Mouse (Mus musculus): ENCODE measurements around the gene Prkcd. TPM values are rescaled to one million over a fixed set of nuclear protein-coding genes. Genes with fewer than 3 reads are reported as not detected.
A peak's percentile ranks its signal among the peaks of the same experiment; 100 is the strongest.
"Not testable (repeated sequence)": the region's sequence is repeated elsewhere in the genome, so short reads cannot be mapped to it uniquely, and the experiment has no call there.

Prkcd gene
- polyA plus RNA-seq, 1 experiment from 2014 or later: 35.7 TPM

DNA sequence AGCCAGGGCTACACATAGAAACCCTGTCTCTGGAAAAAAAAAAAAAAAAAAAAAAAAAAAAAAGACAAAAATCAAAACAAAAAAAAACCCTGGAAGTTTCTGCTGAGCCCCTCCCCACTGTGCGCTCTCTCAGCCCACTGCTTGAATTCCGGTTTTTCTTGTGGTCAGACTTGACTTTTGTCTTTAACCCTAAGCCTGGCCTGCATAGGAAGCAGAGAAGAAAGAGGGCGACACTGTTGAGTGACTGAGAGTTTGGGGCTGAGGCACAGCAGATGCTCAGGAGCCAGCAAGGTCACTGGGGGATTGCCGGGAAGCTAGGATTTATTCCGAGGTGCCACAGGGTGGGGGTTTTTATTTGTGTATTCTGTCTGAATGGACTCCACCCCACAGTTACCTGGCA lies 46.1 kb downstream of the Prkcd start:
- Histone ChIP-seq H3K4me2 (ENCODE audit: low read depth, severe bottlenecking) (no peak overlapping the region), H3K27me3 (ENCODE audit: control insufficient read depth, insufficient read depth, low read length) (no peaks in the 10 kb centered on the region), H3K36me3 (ENCODE audit: control insufficient read depth, insufficient read depth, low read length) (peaks cover 4% of the 10 kb centered on the region; the same call in 1 of the 2 replicates), H3K4me3 (ENCODE audit: low read depth, low read length) (no peak overlapping the region), H3K9ac (ENCODE audit: low read length) (no peak overlapping the region), H3K9me3 (ENCODE audit: control insufficient read depth, low read length) (no peaks in the 10 kb centered on the region), H3K27ac (replicated peaks; ENCODE audit: low read depth, low read length) (no peak overlapping the region), H3K4me1 (ENCODE audit: control insufficient read depth, insufficient read depth, low read length) (no peaks in the 10 kb centered on the region)
- ATAC-seq (ENCODE audit: insufficient number of reproducible peaks, low FRiP score, low TSS enrichment, low read depth) (no peak), DNase-seq (ENCODE audit: low spot score) (no peak)
- 43% methylated on average over 5 of the region's 5 CpGs for WGBS

DNA sequence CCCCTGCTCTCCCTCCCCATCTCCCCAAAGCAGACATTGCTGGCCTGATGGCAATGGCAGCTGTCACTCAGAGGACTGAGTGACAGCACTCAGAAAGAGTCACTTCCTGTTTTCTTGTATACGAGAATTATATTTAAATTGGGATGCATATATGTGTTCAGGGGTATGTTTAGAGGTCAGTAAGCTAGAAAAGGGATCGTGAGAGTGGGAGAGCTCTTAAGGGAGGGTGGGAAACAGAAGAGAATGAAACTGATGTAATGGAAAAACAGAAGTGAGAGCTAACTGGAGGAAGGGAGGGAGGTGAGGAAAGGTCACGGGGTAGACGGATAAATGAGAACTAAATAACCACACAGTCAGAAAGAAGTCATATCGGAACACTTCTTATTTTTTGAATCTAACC lies 46.8 kb downstream of the Prkcd start:
- H3K4me1 ChIP-seq (ENCODE audit: control insufficient read depth, insufficient read depth, low read length): no peaks in the 10 kb centered on the region
- H3K36me3 ChIP-seq (ENCODE audit: control insufficient read depth, insufficient read depth, low read length): peaks cover 4% of the 10 kb centered on the region; the same call in 1 of the 2 replicates
- no peak overlapping the region for H3K4me2 ChIP-seq (ENCODE audit: low read depth, severe bottlenecking)
- no peaks in the 10 kb centered on the region for H3K27me3 ChIP-seq (ENCODE audit: control insufficient read depth, insufficient read depth, low read length)
- no peak for DNase-seq (ENCODE audit: low spot score)
- no peak for ATAC-seq (ENCODE audit: insufficient number of reproducible peaks, low FRiP score, low TSS enrichment, low read depth)
- WGBS: 84% methylated on average over 5 of the region's 5 CpGs
- no peak overlapping the region for H3K4me3 ChIP-seq (ENCODE audit: low read depth, low read length)
- H3K9ac ChIP-seq (ENCODE audit: low read length): no peak overlapping the region
- H3K9me3 ChIP-seq (ENCODE audit: control insufficient read depth, low read length): no peaks in the 10 kb centered on the region
- no peak overlapping the region for H3K27ac ChIP-seq (replicated peaks; ENCODE audit: low read depth, low read length)

DNA sequence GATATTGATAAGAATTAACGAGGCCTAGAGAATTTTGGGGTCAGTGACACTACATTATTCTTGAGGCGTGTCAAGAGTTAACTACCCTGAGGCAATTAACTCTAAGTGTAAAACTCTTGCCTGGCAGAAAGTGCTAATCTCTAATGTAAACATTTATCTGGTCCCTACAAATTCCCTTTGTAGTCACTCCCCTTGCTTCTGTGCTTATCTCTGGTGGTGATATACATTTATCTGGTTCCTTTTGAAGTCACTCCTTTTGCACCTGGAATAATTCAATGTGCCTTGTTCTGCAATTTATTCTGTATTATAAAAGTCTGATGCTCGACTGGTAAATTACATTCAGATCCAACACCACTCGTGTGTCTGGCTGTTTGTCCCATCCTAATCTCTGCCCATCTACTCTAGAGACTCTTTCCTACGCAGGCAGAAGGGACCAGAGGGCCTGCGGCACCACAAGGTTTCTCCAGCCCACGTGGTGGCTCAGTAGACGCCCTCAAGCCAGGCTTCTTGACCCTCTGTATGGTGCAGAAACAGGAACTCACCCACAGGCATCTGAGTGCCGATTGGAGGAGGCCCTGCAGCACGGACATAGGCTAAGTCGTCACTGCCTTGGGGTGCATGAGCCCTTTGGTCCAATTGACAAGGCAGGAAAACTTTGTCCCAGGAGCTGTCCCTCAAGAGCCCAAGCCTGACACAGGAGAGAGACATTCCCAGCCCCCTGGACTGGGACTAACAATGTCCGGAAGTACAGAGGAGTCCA lies 48.5 kb downstream of the Prkcd start:
- not testable (repeated sequence) for H3K9me3 ChIP-seq (ENCODE audit: control insufficient read depth, low read length); H3K4me3 ChIP-seq (ENCODE audit: low read depth, low read length); ATAC-seq (ENCODE audit: insufficient number of reproducible peaks, low FRiP score, low TSS enrichment, low read depth); H3K36me3 ChIP-seq (ENCODE audit: control insufficient read depth, insufficient read depth, low read length); H3K4me1 ChIP-seq (ENCODE audit: control insufficient read depth, insufficient read depth, low read length); H3K9ac ChIP-seq (ENCODE audit: low read length); H3K27me3 ChIP-seq (ENCODE audit: control insufficient read depth, insufficient read depth, low read length); H3K4me2 ChIP-seq (ENCODE audit: low read depth, severe bottlenecking); DNase-seq (ENCODE audit: low spot score); H3K27ac ChIP-seq (replicated peaks; ENCODE audit: low read depth, low read length)
- 27% methylated on average over 10 of the region's 12 CpGs for WGBS

DNA sequence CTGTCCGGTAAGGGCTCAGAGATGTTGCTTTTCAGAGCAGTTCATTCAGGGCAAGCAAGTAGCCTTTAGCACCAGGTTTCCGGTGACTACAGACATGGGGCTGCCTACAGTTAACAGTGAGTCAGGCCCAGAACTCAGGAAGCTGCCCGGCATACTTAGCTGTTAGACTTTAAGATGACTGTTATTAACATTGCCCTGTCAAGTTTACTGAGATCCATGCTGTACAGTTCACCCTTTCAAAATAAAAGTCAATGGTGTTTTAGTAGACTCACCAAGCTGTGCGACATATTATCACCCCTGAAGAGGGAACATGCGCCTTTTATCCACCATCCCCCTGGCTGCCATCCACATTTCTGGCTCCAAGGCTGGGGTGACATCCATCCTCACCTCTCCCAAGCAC lies 49.8 kb downstream of the Prkcd start:
- Histone ChIP-seq H3K27ac (replicated peaks; ENCODE audit: low read depth, low read length) (no peak overlapping the region), H3K4me2 (ENCODE audit: low read depth, severe bottlenecking) (no peak overlapping the region), H3K9me3 (ENCODE audit: control insufficient read depth, low read length) (no peaks in the 10 kb centered on the region), H3K9ac (ENCODE audit: low read length) (no peak overlapping the region), H3K36me3 (ENCODE audit: control insufficient read depth, insufficient read depth, low read length) (peaks cover 11% of the 10 kb centered on the region), H3K27me3 (ENCODE audit: control insufficient read depth, insufficient read depth, low read length) (no peaks in the 10 kb centered on the region), H3K4me3 (ENCODE audit: low read depth, low read length) (no peak overlapping the region), H3K4me1 (ENCODE audit: control insufficient read depth, insufficient read depth, low read length) (no peaks in the 10 kb centered on the region)
- DNase-seq (ENCODE audit: low spot score) (no peak), ATAC-seq (ENCODE audit: insufficient number of reproducible peaks, low FRiP score, low TSS enrichment, low read depth) (no peak)
- WGBS: 69% methylated on average over 5 of the region's 5 CpGs

DNA sequence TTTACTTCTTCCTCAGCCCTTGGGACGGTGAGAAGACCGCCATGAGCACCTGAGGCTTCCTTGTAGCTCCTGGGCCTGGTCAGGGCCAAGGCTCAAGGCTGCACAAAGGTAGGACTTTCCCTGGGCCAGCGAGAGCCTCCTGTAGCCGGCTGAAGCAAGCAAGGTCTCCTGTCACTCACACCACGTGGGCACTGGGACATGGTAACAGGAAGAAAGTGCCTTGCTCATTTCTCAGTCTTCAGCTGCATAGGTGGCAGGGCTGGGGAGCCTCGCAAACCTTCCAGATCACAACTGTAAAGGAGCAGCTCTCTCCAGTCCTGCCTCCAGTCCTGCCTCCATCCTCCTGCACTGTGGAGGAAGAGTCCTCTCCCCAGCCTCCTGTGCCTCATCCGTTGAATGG lies 50.2 kb downstream of the Prkcd start:
- no peak overlapping the region for H3K4me2 ChIP-seq (ENCODE audit: low read depth, severe bottlenecking)
- H3K4me1 ChIP-seq (ENCODE audit: control insufficient read depth, insufficient read depth, low read length): no peaks in the 10 kb centered on the region
- H3K9me3 ChIP-seq (ENCODE audit: control insufficient read depth, low read length): no peaks in the 10 kb centered on the region
- no peak for DNase-seq (ENCODE audit: low spot score)
- no peak overlapping the region for H3K4me3 ChIP-seq (ENCODE audit: low read depth, low read length)
- no peak overlapping the region for H3K9ac ChIP-seq (ENCODE audit: low read length)
- no peak overlapping the region for H3K27ac ChIP-seq (replicated peaks; ENCODE audit: low read depth, low read length)
- no peak for ATAC-seq (ENCODE audit: insufficient number of reproducible peaks, low FRiP score, low TSS enrichment, low read depth)
- H3K36me3 ChIP-seq (ENCODE audit: control insufficient read depth, insufficient read depth, low read length): peaks cover 16% of the 10 kb centered on the region
- no peaks in the 10 kb centered on the region for H3K27me3 ChIP-seq (ENCODE audit: control insufficient read depth, insufficient read depth, low read length)
- 67% methylated on average over 7 of the region's 7 CpGs for WGBS

DNA sequence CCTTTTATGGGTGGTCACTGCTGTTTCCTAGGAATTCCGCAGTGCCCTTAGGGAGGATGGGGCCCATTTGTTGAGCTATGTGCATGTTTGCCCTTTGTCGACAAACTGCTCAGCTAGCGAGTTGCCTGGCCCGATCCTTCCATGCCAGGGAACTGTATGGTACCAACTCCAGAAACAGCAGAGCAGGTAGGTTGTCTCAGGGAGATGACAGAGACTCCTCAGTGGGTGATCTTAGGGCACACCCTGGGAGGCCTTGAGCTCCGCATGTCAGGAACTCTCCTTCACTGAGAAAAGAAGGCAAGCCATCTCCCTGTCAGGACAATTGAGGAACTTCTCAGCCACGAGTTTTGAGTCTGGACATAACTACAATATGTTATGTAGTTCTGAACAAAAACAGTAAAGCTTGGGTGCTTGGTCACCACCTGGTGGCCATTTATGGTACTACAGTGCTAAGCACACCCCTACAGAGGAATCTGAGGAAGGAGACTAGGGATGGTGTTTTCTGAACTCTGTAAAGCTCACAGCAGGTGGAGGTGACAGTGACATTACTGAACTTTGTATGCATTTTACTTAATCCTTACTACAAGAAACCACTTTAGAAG lies 51.9 kb downstream of the Prkcd start:
- Histone ChIP-seq H3K4me3 (ENCODE audit: low read depth, low read length) (no peak overlapping the region), H3K27me3 (ENCODE audit: control insufficient read depth, insufficient read depth, low read length) (no peaks in the 10 kb centered on the region), H3K4me2 (ENCODE audit: low read depth, severe bottlenecking) (no peak overlapping the region), H3K4me1 (ENCODE audit: control insufficient read depth, insufficient read depth, low read length) (no peaks in the 10 kb centered on the region), H3K9ac (ENCODE audit: low read length) (no peak overlapping the region), H3K27ac (replicated peaks; ENCODE audit: low read depth, low read length) (no peak overlapping the region), H3K36me3 (ENCODE audit: control insufficient read depth, insufficient read depth, low read length) (peaks cover 26% of the 10 kb centered on the region), H3K9me3 (ENCODE audit: control insufficient read depth, low read length) (no peaks in the 10 kb centered on the region)
- WGBS: 65% methylated on average over 6 of the region's 6 CpGs
- no peak for ATAC-seq (ENCODE audit: insufficient number of reproducible peaks, low FRiP score, low TSS enrichment, low read depth)
- peak; percentile 85 for DNase-seq (ENCODE audit: low spot score)

DNA sequence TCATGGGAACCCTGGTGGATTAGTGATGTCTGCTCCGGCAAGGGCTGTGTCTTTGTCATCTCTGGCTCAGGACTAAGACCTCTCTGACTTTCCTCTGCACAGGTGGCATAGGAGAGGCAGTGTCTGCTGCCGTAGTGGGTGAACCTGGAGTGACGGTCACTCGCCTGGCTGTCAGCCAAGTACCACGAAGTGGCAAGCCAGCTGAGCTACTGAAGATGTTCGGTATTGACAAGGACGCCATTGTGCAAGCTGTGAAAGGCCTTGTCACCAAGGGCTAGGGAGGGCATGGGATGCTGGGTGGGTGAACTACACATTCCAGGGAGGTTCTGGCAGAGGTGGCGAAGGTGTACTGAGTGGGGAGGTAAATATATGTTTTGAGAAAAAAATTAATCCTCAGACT lies 52.8 kb downstream of the Prkcd start:
- no peak for ATAC-seq (ENCODE audit: insufficient number of reproducible peaks, low FRiP score, low TSS enrichment, low read depth)
- Histone ChIP-seq H3K27me3 (ENCODE audit: control insufficient read depth, insufficient read depth, low read length) (no peaks in the 10 kb centered on the region), H3K36me3 (ENCODE audit: control insufficient read depth, insufficient read depth, low read length) (peaks cover 35% of the 10 kb centered on the region), H3K4me1 (ENCODE audit: control insufficient read depth, insufficient read depth, low read length) (no peaks in the 10 kb centered on the region), H3K27ac (replicated peaks; ENCODE audit: low read depth, low read length) (no peak overlapping the region), H3K9ac (ENCODE audit: low read length) (no peak overlapping the region), H3K4me2 (ENCODE audit: low read depth, severe bottlenecking) (no peak overlapping the region), H3K4me3 (ENCODE audit: low read depth, low read length) (no peak overlapping the region), H3K9me3 (ENCODE audit: control insufficient read depth, low read length) (no peaks in the 10 kb centered on the region)
- DNase-seq (ENCODE audit: low spot score): no peak
- WGBS: 86% methylated on average over 8 of the region's 8 CpGs

DNA sequence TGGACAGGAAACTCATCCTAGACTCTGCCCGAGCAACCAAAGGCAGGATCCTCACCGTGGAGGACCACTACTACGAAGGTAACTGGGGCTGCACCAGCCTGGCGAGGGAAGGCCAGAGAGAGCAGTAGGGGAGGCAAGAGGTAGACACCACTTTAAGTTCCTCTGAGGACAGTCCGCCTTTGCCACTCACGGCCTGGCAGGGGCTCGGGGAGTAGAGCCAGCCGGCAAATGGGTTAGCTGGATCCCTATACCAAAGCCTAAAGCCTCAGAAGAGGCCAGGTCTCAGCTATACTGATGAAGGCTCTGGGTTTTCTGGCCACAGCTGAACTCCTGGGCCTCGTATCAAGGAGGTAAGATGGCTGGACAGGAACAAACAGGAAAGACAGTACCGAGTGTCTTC lies 53.8 kb downstream of the Prkcd start:
- no peak overlapping the region for H3K4me3 ChIP-seq (ENCODE audit: low read depth, low read length)
- no peak overlapping the region for H3K4me2 ChIP-seq (ENCODE audit: low read depth, severe bottlenecking)
- H3K4me1 ChIP-seq (ENCODE audit: control insufficient read depth, insufficient read depth, low read length): no peaks in the 10 kb centered on the region
- peaks cover 37% of the 10 kb centered on the region for H3K36me3 ChIP-seq (ENCODE audit: control insufficient read depth, insufficient read depth, low read length)
- H3K27me3 ChIP-seq (ENCODE audit: control insufficient read depth, insufficient read depth, low read length): no peaks in the 10 kb centered on the region
- H3K9me3 ChIP-seq (ENCODE audit: control insufficient read depth, low read length): no peaks in the 10 kb centered on the region
- H3K27ac ChIP-seq (replicated peaks; ENCODE audit: low read depth, low read length): no peak overlapping the region
- ATAC-seq (ENCODE audit: insufficient number of reproducible peaks, low FRiP score, low TSS enrichment, low read depth): no peak
- 91% methylated on average over 10 of the region's 10 CpGs for WGBS
- DNase-seq (ENCODE audit: low spot score): no peak
- no peak overlapping the region for H3K9ac ChIP-seq (ENCODE audit: low read length)

Data from limb, embryonic 11.5 days (tissue).